Mouse (Mus musculus) urinary bladder, postnatal 10 days (tissue): ENCODE data around the gene Dnajb8.

ENCODE experiments used
- DNase-seq: peaks from one replicate; pipeline ENCODE4 v3.0.0; 2022; ENCODE audit warnings: low spot score

Dnajb8 gene

DNA sequence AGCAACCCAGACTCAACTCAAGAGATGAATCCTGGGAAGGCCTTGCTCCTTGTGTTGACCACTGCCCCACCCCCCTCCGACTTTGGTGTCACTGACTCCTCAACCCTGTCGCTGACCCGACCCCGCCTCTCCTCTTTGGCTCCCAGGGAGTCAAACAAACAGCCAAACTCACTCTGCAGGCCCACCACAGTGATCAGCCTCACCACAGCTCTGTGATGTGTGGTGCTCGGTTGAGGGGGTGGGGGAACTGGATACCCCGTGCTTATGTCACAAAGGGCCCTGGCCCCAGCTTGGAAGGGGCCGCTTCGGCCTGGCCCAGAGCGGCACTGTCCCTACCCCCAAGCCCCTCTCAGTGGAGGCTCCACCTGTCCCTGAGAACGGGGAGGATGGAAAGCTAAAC lies at the start of gene Dnajb8:
Gene Dnajb8, plus strand, starts transcription at position 301 of the 400 bp plus-strand sequence.
- no peak for DNase-seq

DNA sequence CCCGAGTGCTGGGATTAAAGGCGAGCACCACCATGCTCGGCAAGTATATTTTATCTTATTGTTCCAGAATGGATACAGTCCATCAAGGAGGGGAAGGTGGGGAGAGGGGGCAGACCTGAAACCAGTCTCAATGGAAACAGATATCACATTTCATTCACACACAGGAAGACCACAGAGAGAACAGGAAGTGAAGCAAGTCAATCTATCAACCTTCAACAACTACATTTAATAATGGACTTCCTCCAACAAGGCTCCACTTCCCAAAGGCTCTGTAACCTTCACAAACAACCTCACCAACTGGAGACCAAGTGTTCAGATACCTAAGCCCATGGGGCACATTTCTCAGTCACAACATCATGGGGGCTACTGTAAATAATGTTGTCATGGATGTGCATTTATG lies 47.9 kb upstream of the Dnajb8 start:
- DNase-seq: no peak

DNA sequence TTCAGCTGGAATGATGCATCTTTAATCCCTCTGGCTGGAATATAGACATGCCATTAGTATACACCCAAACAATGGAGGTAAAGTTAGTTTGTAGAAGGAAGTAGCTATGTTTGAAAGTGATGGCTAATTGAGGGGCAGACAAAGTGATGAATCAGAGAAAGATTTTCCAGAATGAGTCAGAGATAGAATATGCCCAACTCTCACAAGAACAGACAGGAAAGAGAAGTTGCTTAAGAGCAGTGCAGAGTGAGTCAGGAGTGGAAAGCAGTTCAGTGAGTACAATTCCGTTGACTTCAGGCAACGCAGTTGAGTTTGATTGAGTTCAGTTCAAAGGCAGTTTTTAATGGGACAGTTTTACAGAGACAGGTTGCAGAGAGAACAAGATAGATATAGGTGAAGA lies 47.4 kb upstream of the Dnajb8 start:
- no peak for DNase-seq

DNA sequence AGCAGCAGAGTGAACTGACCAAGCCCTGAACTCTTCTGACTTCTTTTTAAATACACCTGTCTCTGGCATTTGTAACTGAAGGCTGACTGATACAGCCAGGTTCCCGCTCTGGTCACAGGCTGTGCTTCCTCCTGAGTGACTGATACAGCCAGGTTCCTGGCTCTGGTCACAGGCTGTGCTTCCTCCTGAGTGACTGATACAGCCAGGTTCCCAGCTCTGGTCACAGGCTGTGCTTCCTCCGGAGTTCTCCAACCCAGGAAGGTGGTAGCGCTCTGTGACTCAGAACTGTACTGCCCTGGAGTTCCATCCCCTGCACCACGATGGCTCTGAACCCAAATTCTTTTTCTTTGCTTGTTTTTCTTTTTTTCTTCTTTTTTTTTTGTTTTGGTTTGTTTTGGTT lies 37.4 kb upstream of the Dnajb8 start:
- no peak for DNase-seq

DNA sequence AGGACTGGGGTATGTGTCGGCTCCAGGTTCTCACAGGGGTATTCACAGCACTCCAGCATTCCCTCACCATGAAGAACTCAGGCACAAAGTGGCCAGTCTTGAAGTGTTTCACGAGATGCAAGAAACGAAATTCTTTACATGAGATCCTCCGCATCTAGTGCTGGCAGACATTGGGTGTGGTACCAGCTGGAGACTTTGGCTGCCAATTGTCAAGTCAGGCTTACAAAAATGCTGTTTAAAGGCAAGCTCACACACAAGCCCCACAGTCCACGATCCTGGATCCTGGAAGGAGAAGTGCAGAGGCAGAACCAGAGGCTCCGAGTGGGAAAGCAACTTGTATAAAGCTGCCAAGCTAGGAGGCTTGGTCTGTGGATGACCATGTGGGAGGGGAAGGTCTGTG lies 33.9 kb upstream of the Dnajb8 start:
- DNase-seq: no peak

DNA sequence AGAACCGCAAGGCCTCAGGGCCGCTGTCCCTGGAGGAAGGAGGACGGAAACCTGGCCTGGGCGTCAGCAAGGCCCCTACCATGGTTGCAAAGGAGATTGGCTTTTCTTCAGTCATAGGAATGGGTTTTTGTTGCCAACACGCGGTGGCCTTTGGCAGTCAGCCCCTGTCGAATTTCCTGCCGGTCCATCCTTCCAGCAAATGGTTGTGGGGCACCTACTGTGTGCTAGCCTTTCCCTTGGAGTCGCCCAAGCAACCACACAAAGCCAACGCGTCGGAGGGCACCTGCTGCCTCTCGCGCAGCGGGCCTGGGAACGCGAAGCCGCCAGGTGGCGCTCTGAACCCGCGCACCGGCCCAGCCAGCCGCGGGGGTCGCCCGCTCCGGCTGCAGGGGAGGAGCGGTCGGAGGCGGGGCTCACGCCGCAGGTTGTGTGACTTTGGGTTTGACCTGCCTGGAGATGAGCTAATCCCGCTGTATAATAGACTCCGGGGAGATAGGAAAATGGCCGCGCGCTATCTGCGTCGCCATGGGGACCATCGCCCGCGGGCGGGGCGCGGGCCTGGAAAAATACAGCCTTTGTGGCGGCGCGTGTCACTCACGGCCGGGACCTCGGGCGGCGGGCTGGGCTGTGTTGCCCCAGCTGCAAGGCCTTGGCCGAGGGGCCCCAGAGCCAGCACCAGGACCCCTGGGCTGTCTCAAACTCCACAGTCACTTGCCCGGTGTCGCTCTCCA lies 32.6 kb upstream of the Dnajb8 start:
- DNase-seq: no peak

DNA sequence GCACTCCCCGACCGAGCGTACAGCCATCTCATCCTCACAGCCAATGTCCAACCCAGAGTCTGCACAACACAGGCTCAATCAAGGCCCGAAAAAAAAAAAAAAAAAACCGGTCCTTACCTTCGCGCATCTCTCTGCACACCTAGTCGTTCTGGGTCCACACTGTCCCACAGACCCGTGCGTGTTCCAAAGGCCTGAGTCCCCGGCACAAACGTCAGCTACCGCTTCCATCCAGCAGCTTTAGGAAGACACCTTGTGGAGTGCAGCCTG lies 32.1 kb upstream of the Dnajb8 start:
- DNase-seq: no peak

DNA sequence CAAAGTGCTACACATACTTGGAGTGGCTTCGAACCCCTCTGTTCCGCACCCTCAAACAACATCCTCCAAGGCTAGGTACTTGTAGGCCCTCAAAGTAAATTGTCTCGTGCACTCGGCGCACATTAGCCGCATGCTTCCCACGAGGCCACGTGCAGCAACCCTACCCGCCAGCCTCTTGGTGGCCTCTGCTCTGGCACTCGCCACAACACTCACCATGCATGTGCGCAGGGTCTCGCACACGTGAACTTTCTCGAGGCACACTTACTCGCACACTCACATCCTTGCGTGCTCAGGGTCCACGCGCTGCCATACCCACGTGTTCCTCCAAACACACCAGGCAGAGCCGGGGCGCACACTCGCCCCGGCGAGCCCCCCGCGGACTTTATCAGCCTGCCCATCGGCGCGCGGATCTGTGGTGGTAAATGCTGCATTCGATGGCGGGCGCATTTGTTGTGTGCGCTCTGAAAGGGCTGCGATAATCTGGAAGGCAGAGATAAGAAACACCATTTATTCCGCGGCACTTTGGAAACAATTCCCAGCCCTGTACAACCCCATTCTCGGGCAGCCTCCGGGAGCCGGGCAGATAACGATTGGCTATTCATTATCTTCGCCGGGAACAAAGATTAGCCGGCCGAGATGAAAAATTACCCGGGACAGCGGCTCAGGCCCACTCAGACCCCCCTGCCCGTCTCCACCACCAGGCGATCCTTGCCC lies 31.6 kb upstream of the Dnajb8 start:
- peak; percentile 10 for DNase-seq

DNA sequence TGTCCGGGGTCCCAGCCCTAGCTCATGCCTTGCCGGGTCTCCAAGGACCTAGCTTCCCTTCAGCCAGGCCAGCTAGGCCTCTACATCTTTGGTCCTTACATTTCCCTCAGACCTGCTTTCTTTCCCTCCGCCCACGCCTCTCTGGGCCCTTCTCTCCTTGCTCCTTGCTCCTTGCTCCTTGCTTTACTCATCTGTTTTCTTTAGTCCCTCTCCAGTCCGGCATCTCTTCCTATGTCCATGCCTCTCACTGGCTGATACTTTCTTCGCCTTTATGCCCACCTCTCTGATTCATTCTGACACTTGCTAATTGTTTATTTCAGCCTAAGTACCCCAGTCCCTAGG lies 31.1 kb upstream of the Dnajb8 start:
- no peak for DNase-seq

DNA sequence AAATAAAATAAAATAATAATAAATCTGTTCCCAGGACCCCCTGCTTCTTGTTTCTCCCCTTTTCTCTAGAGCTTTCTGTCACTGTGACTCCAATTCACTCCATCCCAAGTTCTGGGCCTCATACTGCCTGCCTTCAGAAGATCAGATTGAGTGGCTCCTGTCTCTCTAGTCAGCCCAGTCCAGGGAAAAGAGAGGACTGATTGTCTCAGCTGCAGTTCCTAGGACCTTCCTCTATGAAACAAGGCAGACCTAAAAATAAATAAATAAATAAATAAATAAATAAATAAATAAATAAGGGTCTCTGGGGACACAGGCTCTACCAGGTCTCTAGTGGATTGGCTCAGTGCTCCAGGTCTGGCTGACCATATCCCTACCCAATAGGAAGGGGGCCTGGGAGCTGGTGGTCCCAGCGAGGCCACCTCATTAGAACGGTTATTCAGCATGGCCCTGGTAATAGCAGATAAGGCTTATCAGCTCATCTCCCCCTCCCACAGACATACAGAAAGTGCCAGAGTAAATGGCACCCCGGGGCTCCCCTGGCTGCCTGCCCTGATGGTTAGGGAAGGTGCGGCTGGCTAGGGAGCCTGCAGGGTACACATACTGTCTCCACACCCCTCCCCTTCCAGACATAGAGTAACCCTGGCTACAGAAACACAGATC lies 30.5 kb upstream of the Dnajb8 start:
- DNase-seq: no peak

DNA sequence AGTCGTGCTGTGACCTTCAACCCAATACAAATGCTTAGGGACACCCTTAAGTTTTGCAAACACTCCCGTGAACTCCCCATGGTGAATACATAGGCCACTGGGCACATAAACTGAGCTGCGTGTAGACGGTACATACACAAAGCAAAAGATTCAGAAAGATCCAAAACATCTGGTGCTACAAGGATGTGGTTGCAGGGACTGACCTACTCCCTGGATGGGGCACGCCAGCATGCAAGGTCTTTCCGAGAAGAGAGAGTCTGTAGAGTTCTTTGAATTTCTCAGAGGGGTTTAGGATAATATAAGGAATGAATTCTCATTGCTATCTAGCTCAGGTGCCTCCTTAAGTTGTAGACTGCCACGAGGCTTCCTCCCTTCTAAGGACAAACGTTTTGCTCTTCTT lies 29.3 kb upstream of the Dnajb8 start:
- no peak for DNase-seq

DNA sequence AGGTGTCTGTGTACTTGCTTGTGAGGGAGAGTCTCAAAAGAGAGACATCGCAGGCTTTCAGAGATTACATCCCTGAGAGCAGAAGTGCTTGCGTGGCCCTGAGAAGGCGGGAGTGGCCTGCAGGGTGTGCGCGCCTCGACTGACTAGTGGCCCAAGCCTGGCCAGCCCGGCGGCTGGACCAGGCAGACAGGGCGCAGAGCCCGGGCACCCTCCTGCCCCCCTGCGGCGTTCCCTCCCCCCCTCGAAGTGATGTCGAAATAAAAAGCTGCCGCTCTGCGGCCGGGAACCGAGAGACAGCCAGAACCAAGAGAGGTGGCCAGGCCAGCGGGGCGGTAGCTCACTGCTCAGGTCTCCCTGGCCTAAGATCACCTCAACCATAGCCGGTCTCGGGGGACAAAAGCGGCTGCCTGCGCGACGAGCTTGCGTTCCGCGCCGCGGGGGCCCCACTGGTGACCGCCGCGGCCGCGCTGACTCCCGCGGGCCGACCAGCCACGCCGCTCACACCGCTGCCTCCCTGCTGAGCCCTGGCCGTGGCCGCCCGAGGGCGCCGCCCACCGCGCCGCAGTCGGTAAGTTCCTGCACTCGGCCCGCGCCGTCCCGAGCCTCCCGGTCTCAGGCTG lies 28.5 kb upstream of the Dnajb8 start, which contains the start of gene Gata2:
Gene Gata2, plus strand, starts transcription at position 459 of the 620 bp plus-strand sequence.
- DNase-seq: no peak

DNA sequence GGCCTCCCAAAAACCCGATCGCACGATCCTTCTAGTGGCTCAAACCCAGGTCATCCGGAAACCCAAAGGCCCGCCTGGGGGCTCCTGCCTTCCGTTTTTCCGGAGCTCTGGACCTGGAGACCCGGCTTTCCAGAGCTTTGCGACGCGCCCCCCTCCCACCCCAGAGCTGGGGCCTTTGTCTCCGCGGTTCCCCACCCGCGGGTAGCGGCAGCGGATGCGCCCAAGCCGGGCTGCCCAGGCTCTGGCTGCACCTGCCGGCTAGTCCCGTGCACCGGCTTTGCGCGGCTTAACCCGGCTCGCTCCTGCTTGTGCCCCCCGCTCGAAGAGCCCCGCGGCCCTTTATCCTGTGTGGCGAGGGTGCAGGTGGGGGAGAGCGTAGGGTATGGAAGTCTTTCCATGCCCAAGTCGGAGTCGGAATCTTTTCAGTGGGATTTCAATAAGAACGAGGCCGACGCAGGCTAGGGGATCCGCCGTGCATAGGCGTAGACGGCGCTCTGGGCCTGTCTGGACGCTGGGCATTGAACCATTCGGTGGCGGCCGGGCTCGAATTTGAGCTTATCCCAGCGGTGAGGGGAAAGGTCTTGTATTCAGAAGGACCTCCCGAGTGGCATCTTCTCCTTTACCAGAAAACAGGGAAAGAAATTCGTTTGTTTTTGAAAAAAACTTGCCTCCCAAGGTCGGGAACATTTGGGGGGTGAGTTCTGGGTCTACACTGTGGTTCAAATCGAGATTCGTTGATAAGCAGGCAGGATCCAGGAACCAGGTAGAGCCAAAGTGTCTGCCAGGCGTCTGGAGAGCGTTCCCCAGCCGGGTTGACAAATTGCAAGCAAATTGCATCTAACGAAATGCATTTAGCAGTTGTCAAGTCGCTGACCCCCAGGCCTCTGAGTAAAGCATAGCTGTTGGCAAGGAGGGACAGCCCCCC lies 27.8 kb upstream of the Dnajb8 start:
- no peak for DNase-seq

DNA sequence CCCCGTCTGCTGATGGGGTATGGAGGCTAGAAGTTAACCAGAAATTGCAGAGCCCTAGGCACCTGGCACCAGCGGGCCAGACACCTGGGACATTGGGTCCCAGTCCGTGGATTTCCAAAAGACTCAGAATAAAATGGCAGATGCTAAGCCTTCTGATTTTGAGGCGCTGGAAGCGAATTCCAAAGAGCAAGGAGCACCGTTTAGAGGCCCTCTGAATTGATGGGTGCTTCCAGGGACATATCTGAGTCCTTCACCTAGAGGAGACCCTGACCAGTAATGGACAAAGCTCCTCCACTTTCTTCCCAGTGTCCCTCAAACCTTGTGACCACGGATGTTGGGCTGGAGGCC lies 27.1 kb upstream of the Dnajb8 start:
- DNase-seq: no peak

DNA sequence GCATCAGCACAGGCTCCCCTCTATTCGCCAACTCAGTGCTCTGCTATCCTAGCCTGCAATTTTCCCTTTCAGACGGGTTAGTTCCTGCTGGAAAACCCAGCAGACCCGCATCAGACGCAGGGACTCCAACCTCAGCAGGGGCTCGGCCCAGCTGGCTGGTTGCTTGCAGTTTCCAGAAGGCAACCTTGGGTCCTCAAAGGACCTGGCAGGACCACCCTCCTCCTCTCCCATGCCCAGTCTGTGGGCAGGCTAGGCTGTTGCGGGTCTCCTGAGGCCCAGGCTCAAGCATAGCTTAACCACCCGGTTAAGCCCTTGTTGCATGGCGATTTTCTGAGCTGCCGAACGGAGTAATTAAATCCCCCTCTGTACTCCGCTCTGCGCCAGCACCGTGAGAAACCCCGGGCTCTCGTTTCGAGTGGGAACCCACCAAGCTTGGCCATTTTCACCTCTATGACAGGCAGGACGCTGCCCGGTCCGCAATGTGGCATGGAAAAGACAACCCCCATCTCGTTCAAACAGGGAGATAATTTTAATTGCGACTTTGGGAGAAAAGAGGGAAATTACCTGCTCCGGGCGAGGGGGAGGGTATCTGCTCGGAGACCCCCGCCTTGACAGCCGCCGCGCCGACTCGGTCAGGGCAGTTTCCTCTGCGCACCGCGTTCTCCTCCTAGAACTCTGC lies 25.9 kb upstream of the Dnajb8 start:
- DNase-seq: no peak

DNA sequence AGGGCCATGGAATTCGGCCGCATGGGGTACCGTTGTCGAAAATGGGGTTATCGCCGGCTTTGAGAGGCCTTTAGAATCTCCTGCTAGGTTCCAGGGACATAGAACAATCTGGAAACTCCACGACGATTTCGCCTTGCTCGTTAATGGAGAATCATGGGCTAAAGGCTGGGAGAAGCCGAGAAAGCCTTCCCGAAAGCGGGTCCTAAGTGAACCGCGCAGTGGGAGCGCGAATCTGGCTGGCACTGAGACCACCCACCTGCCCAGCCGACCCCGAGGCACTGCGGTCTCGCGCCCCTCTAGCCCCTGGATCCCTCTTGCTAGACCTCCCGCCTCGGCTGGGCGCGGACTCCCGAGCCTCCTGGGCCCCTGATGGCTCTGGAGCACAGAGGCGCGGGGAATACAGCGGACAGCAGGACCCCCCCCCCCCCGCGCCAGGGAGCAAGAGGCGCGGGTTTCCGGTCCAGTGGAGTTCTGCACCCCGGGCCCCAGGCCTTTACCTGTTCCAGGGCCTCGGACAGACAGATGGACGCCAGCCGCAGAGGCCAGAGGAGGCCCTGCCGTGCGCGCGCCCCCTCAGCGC lies 25.2 kb upstream of the Dnajb8 start:
- no peak for DNase-seq

DNA sequence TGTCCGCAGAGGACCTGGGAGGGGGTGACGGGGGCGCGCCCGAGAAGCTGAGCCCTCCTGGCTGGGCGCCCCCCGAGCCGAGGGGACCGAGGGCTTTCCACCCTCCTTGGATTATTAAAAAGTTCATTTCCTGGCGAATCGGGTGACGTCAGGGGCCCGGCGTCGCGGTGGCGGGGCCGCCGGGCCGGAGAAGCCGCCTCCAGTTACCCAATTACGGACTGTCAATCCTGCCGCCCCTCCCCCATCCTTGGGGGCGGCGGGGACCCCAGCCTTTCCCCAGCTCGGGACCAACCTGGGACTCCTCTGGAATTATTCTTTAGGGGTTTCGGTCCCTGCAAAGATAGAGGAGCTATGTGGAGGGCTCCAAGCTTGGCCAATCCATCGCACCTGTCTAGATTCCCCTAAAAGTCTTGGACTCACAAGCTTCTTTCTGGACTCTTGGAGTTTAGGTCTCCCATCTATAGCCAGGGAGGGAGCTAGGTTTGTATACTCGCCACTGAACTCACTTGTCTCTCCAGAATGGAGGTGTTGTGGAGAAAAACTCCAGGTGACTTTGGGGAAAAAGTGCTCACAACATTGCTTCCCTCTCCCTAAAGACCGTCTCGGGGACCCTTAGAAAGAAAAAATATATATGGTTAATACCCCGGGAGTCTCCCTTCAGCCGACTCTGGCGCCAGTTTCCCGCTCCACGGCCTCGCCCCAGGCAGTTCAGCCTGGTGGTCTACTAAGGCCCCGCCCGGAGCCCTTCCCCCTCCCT lies 24.6 kb upstream of the Dnajb8 start:
- DNase-seq: no peak

DNA sequence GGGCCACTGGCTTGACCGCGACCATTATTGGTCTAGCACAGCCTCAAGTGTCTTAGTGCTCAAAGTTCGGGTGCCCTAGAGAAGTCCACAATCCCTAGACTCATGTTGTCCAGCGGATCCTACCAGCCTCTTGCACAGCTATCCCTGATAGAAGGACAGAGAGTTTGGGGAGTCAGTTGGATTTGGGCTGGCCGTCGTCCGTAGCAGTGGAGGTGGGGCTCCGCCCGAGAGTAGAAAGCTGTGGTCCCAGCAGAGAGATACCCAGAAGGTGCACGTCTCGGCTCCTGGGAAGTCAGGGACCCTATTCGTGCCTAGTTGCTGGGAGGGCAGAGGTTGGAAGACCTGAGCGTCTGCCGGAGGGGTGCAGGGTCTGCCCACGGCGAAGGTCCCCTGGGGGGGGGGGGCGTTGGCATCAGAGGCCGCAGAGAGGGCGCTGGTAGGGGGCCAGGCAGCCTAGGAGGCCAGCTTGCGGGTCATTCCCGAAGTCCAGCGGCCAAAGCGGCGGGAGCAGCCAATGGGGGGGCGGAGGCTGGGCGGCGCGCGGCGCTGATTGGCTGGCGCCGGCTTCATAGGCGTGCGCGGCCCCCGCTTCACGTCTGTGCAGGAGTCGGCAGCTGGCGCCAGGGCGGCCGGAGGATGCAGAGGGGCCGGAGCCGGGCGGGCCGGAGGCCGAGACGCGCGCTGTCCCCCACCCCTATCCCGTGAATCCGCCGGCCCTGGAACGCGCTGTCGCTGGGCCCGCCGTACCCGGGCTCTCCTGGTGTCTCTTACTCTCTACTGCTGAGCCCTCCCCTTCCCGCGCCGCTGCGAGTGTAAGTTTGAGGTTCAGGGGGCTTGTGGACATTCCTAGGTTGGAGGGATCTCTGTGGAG lies 23.8 kb upstream of the Dnajb8 start:
- DNase-seq: peak; percentile 73

DNA sequence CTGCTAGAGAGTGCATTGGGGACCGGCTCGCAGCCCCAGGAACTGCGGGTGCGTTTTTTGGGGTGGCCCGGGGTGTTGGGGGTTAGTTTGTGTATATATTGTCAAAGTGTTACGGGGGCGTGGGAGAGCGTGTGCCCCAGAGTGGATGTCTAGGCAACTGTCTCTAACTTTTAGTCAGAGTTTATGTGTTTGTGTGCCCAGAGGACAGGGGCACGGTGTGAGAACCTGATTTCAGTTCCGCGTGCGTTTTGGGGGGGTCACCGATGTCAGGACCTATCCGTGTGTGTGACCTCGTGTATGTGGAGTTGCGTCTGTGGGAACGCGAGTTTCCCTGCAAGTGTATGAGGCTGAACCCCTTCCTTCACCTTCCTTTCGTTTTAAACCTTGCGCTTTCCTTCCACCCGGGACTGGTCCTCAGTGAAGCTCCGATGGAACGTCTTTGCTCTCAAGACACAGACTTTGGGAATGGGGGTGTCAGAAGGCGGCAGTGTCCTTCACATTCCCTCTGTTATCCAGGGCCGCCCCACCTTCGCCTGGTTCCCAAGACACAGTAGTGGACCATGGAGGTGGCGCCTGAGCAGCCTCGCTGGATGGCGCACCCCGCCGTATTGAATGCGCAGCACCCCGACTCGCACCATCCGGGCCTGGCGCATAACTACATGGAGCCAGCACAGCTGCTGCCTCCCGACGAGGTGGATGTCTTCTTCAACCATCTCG lies 22.9 kb upstream of the Dnajb8 start:
- peak; percentile 9 for DNase-seq
